Mouse (Mus musculus): ENCODE results near the gene Fmn2. TPM values are rescaled to one million over a fixed set of nuclear protein-coding genes. Genes with fewer than 3 reads are reported as not detected.

The Fmn2 gene
- polyA plus RNA-seq, 1 experiment from 2014 or later, result 0.78 TPM

GRCm38 (mm10) chr1:174732715-174733114 lies 231.1 kb downstream of the Fmn2 start:
- H3K27me3 ChIP-seq (replicated peaks), result no peaks in the 10 kb centered on the region
- H3K27ac ChIP-seq (ENCODE audit: poor library complexity, severe bottlenecking), result no peak overlapping the region
- H3K4me3 ChIP-seq, result no peak overlapping the region
- H3K36me3 ChIP-seq, result no peaks in the 10 kb centered on the region
- H3K9me3 ChIP-seq (replicated peaks), result no peaks in the 10 kb centered on the region
- WGBS, result 57% methylated on average over 6 of the region's 6 CpGs
- no peak overlapping the region for H3K4me2 ChIP-seq
- no peak overlapping the region for H3K9ac ChIP-seq
- no peaks in the 10 kb centered on the region for H3K4me1 ChIP-seq (replicated peaks)
- no peak for ATAC-seq (ENCODE audit: insufficient number of reproducible peaks, low FRiP score)

- ATAC-seq (ENCODE audit: insufficient number of reproducible peaks, low FRiP score), result no peak
- Histone ChIP-seq H3K4me3 (no peak overlapping the region), H3K27me3 (replicated peaks) (no peaks in the 10 kb centered on the region), H3K27ac (ENCODE audit: poor library complexity, severe bottlenecking) (no peak overlapping the region), H3K9me3 (replicated peaks) (no peaks in the 10 kb centered on the region), H3K4me1 (replicated peaks) (no peaks in the 10 kb centered on the region), H3K4me2 (no peak overlapping the region), H3K9ac (no peak overlapping the region), H3K36me3 (no peaks in the 10 kb centered on the region)
- 78% methylated on average over 8 of the region's 8 CpGs for WGBS
Measured at GRCm38 (mm10) chr1:174738958-174739357, 237.3 kb downstream of the Fmn2 start.

- no peaks in the 10 kb centered on the region for H3K27me3 ChIP-seq (replicated peaks)
- H3K36me3 ChIP-seq, result no peaks in the 10 kb centered on the region
- no peaks in the 10 kb centered on the region for H3K9me3 ChIP-seq (replicated peaks)
- no peak overlapping the region for H3K9ac ChIP-seq
- ATAC-seq (ENCODE audit: insufficient number of reproducible peaks, low FRiP score), result no peak
- 77% methylated on average over 2 of the region's 2 CpGs for WGBS
- no peak overlapping the region for H3K27ac ChIP-seq (ENCODE audit: poor library complexity, severe bottlenecking)
- H3K4me1 ChIP-seq (replicated peaks), result no peaks in the 10 kb centered on the region
- H3K4me2 ChIP-seq, result no peak overlapping the region
- H3K4me3 ChIP-seq, result no peak overlapping the region
Measured at GRCm38 (mm10) chr1:174742667-174743066, 241.0 kb downstream of the Fmn2 start.

GRCm38 (mm10) chr1:174748520-174748919 lies 246.9 kb downstream of the Fmn2 start:
- H3K9me3 ChIP-seq (replicated peaks), result no peaks in the 10 kb centered on the region
- H3K4me3 ChIP-seq, result no peak overlapping the region
- 84% methylated on average over 4 of the region's 4 CpGs for WGBS
- H3K27me3 ChIP-seq (replicated peaks), result no peaks in the 10 kb centered on the region
- no peaks in the 10 kb centered on the region for H3K4me1 ChIP-seq (replicated peaks)
- ATAC-seq (ENCODE audit: insufficient number of reproducible peaks, low FRiP score), result no peak
- H3K27ac ChIP-seq (ENCODE audit: poor library complexity, severe bottlenecking), result no peak overlapping the region
- H3K4me2 ChIP-seq, result no peak overlapping the region
- H3K9ac ChIP-seq, result no peak overlapping the region
- H3K36me3 ChIP-seq, result no peaks in the 10 kb centered on the region

GRCm38 (mm10) chr1:174750893-174751461 lies 249.4 kb downstream of the Fmn2 start:
- no peak overlapping the region for H3K4me3 ChIP-seq
- no peaks in the 10 kb centered on the region for H3K27me3 ChIP-seq (replicated peaks)
- H3K27ac ChIP-seq (ENCODE audit: poor library complexity, severe bottlenecking), result no peak overlapping the region
- H3K36me3 ChIP-seq, result no peaks in the 10 kb centered on the region
- H3K4me2 ChIP-seq, result no peak overlapping the region
- H3K9me3 ChIP-seq (replicated peaks), result no peaks in the 10 kb centered on the region
- H3K9ac ChIP-seq, result no peak overlapping the region
- H3K4me1 ChIP-seq (replicated peaks), result no peaks in the 10 kb centered on the region
- no peak for ATAC-seq (ENCODE audit: insufficient number of reproducible peaks, low FRiP score)
- WGBS, result 54% methylated on average over 3 of the region's 3 CpGs

- Histone ChIP-seq H3K4me3 (no peak overlapping the region), H3K27me3 (replicated peaks) (no peaks in the 10 kb centered on the region), H3K4me1 (replicated peaks) (no peaks in the 10 kb centered on the region), H3K9ac (no peak overlapping the region), H3K4me2 (no peak overlapping the region), H3K9me3 (replicated peaks) (no peaks in the 10 kb centered on the region), H3K27ac (ENCODE audit: poor library complexity, severe bottlenecking) (no peak overlapping the region), H3K36me3 (no peaks in the 10 kb centered on the region)
- WGBS, result 77% methylated on average over 6 of the region's 6 CpGs
- ATAC-seq (ENCODE audit: insufficient number of reproducible peaks, low FRiP score), result no peak
Measured at GRCm38 (mm10) chr1:174759354-174759753, 257.7 kb downstream of the Fmn2 start.

- Histone ChIP-seq H3K4me1 (replicated peaks) (no peaks in the 10 kb centered on the region), H3K27ac (ENCODE audit: poor library complexity, severe bottlenecking) (no peak overlapping the region), H3K4me3 (no peak overlapping the region), H3K36me3 (no peaks in the 10 kb centered on the region), H3K4me2 (no peak overlapping the region), H3K27me3 (replicated peaks) (no peaks in the 10 kb centered on the region), H3K9me3 (replicated peaks) (no peaks in the 10 kb centered on the region), H3K9ac (no peak overlapping the region)
- 37% methylated on average over 2 of the region's 2 CpGs for WGBS
- no peak for ATAC-seq (ENCODE audit: insufficient number of reproducible peaks, low FRiP score)
Measured at GRCm38 (mm10) chr1:174765757-174766156, 264.1 kb downstream of the Fmn2 start.

GRCm38 (mm10) chr1:174766852-174767251 lies 265.2 kb downstream of the Fmn2 start:
- H3K27me3 ChIP-seq (replicated peaks), result no peaks in the 10 kb centered on the region
- no peak overlapping the region for H3K27ac ChIP-seq (ENCODE audit: poor library complexity, severe bottlenecking)
- no peak for ATAC-seq (ENCODE audit: insufficient number of reproducible peaks, low FRiP score)
- no peak overlapping the region for H3K4me3 ChIP-seq
- H3K4me2 ChIP-seq, result no peak overlapping the region
- H3K4me1 ChIP-seq (replicated peaks), result no peaks in the 10 kb centered on the region
- no peaks in the 10 kb centered on the region for H3K9me3 ChIP-seq (replicated peaks)
- no peaks in the 10 kb centered on the region for H3K36me3 ChIP-seq
- 86% methylated on average over 3 of the region's 3 CpGs for WGBS
- no peak overlapping the region for H3K9ac ChIP-seq

GRCm38 (mm10) chr1:174771871-174772281 lies 270.3 kb downstream of the Fmn2 start:
- Histone ChIP-seq H3K4me2 (no peak overlapping the region), H3K9me3 (replicated peaks) (no peaks in the 10 kb centered on the region), H3K27ac (ENCODE audit: poor library complexity, severe bottlenecking) (no peak overlapping the region), H3K27me3 (replicated peaks) (no peaks in the 10 kb centered on the region), H3K4me3 (no peak overlapping the region), H3K4me1 (replicated peaks) (no peaks in the 10 kb centered on the region), H3K36me3 (no peaks in the 10 kb centered on the region), H3K9ac (no peak overlapping the region)
- 77% methylated on average over 4 of the region's 4 CpGs for WGBS
- no peak for ATAC-seq (ENCODE audit: insufficient number of reproducible peaks, low FRiP score)

- Histone ChIP-seq H3K9me3 (replicated peaks) (no peaks in the 10 kb centered on the region), H3K27ac (ENCODE audit: poor library complexity, severe bottlenecking) (no peak overlapping the region), H3K4me3 (no peak overlapping the region), H3K9ac (no peak overlapping the region), H3K4me2 (no peak overlapping the region), H3K36me3 (no peaks in the 10 kb centered on the region), H3K4me1 (replicated peaks) (no peaks in the 10 kb centered on the region), H3K27me3 (replicated peaks) (no peaks in the 10 kb centered on the region)
- no peak for ATAC-seq (ENCODE audit: insufficient number of reproducible peaks, low FRiP score)
- 86% methylated on average over 4 of the region's 4 CpGs for WGBS
Measured at GRCm38 (mm10) chr1:174781037-174781436, 279.4 kb downstream of the Fmn2 start.

- WGBS, result 80% methylated on average over 2 of the region's 2 CpGs
- Histone ChIP-seq H3K27ac (ENCODE audit: poor library complexity, severe bottlenecking) (no peak overlapping the region), H3K4me1 (replicated peaks) (no peaks in the 10 kb centered on the region), H3K9me3 (replicated peaks) (no peaks in the 10 kb centered on the region), H3K9ac (no peak overlapping the region), H3K27me3 (replicated peaks) (no peaks in the 10 kb centered on the region), H3K4me3 (no peak overlapping the region), H3K4me2 (no peak overlapping the region), H3K36me3 (no peaks in the 10 kb centered on the region)
- ATAC-seq (ENCODE audit: insufficient number of reproducible peaks, low FRiP score), result no peak
Measured at GRCm38 (mm10) chr1:174788617-174789016, 287.0 kb downstream of the Fmn2 start.

- WGBS, result 51% methylated on average over 4 of the region's 4 CpGs
- H3K4me2 ChIP-seq, result no peak overlapping the region
Measured at GRCm38 (mm10) chr1:174811846-174812245, 310.2 kb downstream of the Fmn2 start.

More at GRCm38 (mm10) chr1:174811846-174812245, 310.2 kb downstream of the Fmn2 start:
- Histone ChIP-seq H3K9ac (no peak overlapping the region), H3K36me3 (no peaks in the 10 kb centered on the region), H3K27ac (ENCODE audit: poor library complexity, severe bottlenecking) (no peak overlapping the region), H3K9me3 (replicated peaks) (no peaks in the 10 kb centered on the region), H3K4me3 (no peak overlapping the region), H3K4me1 (replicated peaks) (no peaks in the 10 kb centered on the region), H3K27me3 (replicated peaks) (no peaks in the 10 kb centered on the region)
- no peak for ATAC-seq (ENCODE audit: insufficient number of reproducible peaks, low FRiP score)
